10 mouse cellular contexts compared by ENCODE assay signal in the genomic region with DNA sequence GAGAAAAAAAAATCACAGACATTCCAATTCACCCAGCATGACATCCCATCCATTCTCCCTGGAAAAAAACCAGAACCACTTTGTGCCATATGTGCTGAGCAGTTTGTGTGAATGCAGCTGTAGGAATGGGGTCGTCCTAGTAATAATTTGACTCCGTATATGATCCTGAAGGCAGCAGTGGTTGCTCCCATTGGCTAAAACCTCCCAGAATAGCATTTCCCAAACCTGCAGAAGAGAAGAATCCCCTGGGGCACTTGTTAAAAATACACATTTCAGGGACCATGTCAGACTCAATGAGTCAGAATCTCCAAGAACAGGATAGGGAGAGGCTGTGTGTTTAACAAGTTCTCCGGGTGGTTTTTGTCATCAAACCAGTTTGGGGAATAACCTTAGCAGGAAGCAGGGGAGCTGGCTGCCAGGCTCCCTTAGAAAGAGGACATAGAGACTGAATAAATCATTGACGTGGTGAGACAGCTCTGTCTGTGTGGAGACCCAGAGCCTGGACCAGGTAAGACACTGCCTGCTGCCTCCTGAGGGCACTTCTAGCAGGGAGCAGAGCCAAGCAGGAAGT.
DNase-seq lines count a peak whose midpoint lies in the region; ATAC-seq and TF ChIP-seq lines count a peak whose summit lies in the region.
"Had no signal": no experiment of that assay in that cellular context is flagged by ENCODE, and none has a peak within 500 bp of the region (broad histone marks: within the 10 kb centered on the region; RNA-seq: fewer than 3 reads in every experiment).

No protein-coding gene starts in this region.

- ATAC-seq in intestine, embryonic 14.5 days (replicated peaks; ENCODE audit: low FRiP score, low TSS enrichment, low read depth) = peak; percentile 66
- ATAC-seq in intestine, postnatal 0 days = no peak
- peak; percentile 69 for ATAC-seq in limb, embryonic 15.5 days (ENCODE audit: insufficient number of reproducible peaks, low FRiP score, low TSS enrichment, low read depth)
- ATAC-seq in liver, postnatal 0 days = no peak
- ATAC-seq: inflammation-experienced regulatory T-cells, adult 6 months had no signal

- no peaks in the 10 kb centered on the region for H3K36me3 ChIP-seq in intestine, embryonic 14.5 days (ENCODE audit: control insufficient read depth, insufficient read depth, low read length)
- H3K36me3 ChIP-seq in intestine, postnatal 0 days (ENCODE audit: control insufficient read depth, insufficient read depth) = no peaks in the 10 kb centered on the region
- H3K36me3 ChIP-seq in ES-E14 (ENCODE audit: control insufficient read depth, insufficient read depth, low read length, poor library complexity, severe bottlenecking) = peaks cover 2% of the 10 kb centered on the region; the same call in 1 of the 2 replicates
- no peaks in the 10 kb centered on the region for H3K36me3 ChIP-seq in limb, embryonic 15.5 days
- H3K36me3 ChIP-seq in liver, postnatal 0 days (replicated peaks; ENCODE audit: insufficient read depth, low read length) = peaks cover 3% of the 10 kb centered on the region; the same call in 1 of the 2 replicates

- H3K4me3 ChIP-seq in intestine, embryonic 14.5 days (ENCODE audit: low read depth, low read length) = no peak overlapping the region
- no peak overlapping the region for H3K4me3 ChIP-seq in intestine, postnatal 0 days (ENCODE audit: low read depth, low read length)
- no peak overlapping the region for H3K4me3 ChIP-seq in ES-E14 (ENCODE audit: insufficient read depth in 1 of 2, low read depth in 1 of 2, low read length in 2 of 2, poor library complexity in 1 of 2, severe bottlenecking in 1 of 2)
- no peak overlapping the region for H3K4me3 ChIP-seq in limb, embryonic 15.5 days
- no peak overlapping the region for H3K4me3 ChIP-seq in liver, postnatal 0 days (ENCODE audit: low read depth, low read length)
- H3K4me3 ChIP-seq in gastrocnemius, adult 2 months = no peak overlapping the region

- TF ChIP-seq EP300 in liver, postnatal 0 days (IDR thresholded peaks at IDR 0.05; ENCODE audit: low read depth) = no peak

- peak overlapping the region; percentile 67 for H3K27ac ChIP-seq in intestine, embryonic 14.5 days (ENCODE audit: low read depth)
- H3K27ac ChIP-seq in intestine, postnatal 0 days (ENCODE audit: low read depth, low read length) = no peak overlapping the region
- H3K27ac ChIP-seq in ES-E14 (ENCODE audit: insufficient read depth, low read depth, low read length, poor library complexity, severe bottlenecking) = peak overlapping the region; percentile 66; the same call in 1 of the 2 replicates
- peak overlapping the region; percentile 39; the same call in 1 of the 2 replicates for H3K27ac ChIP-seq in limb, embryonic 15.5 days
- no peak overlapping the region for H3K27ac ChIP-seq in liver, postnatal 0 days (ENCODE audit: low read depth)
- H3K27ac ChIP-seq in gastrocnemius, adult 2 months = no peak overlapping the region

- no peaks in the 10 kb centered on the region for H3K27me3 ChIP-seq in intestine, embryonic 14.5 days (replicated peaks; ENCODE audit: control insufficient read depth, insufficient read depth, low read length)
- H3K27me3 ChIP-seq in intestine, postnatal 0 days (replicated peaks; ENCODE audit: control insufficient read depth, insufficient read depth, low read length) = no peaks in the 10 kb centered on the region
- no peaks in the 10 kb centered on the region for H3K27me3 ChIP-seq in limb, embryonic 15.5 days
- H3K27me3 ChIP-seq in liver, postnatal 0 days (ENCODE audit: insufficient read depth, low read length) = no peaks in the 10 kb centered on the region

- no peak for TF ChIP-seq CTCF in intestine, postnatal 0 days (IDR thresholded peaks at IDR 0.05; ENCODE audit: low read depth)
- no peak for TF ChIP-seq CTCF in liver, postnatal 0 days (IDR thresholded peaks at IDR 0.05; ENCODE audit: low read depth)
- no peak for TF ChIP-seq CTCF in gastrocnemius, adult 2 months (IDR thresholded peaks at IDR 0.05)

- no peaks in the 10 kb centered on the region for H3K9me3 ChIP-seq in intestine, embryonic 14.5 days (ENCODE audit: control insufficient read depth, low read length)
- no peaks in the 10 kb centered on the region for H3K9me3 ChIP-seq in intestine, postnatal 0 days (ENCODE audit: control insufficient read depth)
- H3K9me3 ChIP-seq in ES-E14 (ENCODE audit: control insufficient read depth, insufficient read depth, low read depth, low read length) = no peaks in the 10 kb centered on the region
- no peaks in the 10 kb centered on the region for H3K9me3 ChIP-seq in limb, embryonic 15.5 days
- no peaks in the 10 kb centered on the region for H3K9me3 ChIP-seq in liver, postnatal 0 days (ENCODE audit: low read length)

- peak; percentile 56 for DNase-seq in intestine, embryonic 14.5 days (ENCODE audit: low spot score)
- DNase-seq in ES-E14 (ENCODE audit: low read depth, low spot score) = no peak
- peak; percentile 67 for DNase-seq in brain, adult 2 months (ENCODE audit: low read depth, low spot score)
- DNase-seq in liver, postnatal 0 days = no peak
- no peak for DNase-seq in gastrocnemius, adult 2 months
- DNase-seq: adrenal gland, postnatal 10 days; thymus, postnatal 36 days had no signal

- intact Hi-C loops in gastrocnemius, adult 2 months (cut with DNase I) = no loop called here

- no peak overlapping the region for H3K9ac ChIP-seq in intestine, embryonic 14.5 days (ENCODE audit: low read length)
- H3K9ac ChIP-seq in intestine, postnatal 0 days (ENCODE audit: low read depth, low read length) = no peak overlapping the region
- H3K9ac ChIP-seq in ES-E14 (ENCODE audit: insufficient read depth, low read depth, low read length, poor library complexity, severe bottlenecking) = no peak overlapping the region
- no peak overlapping the region for H3K9ac ChIP-seq in limb, embryonic 15.5 days
- no peak overlapping the region for H3K9ac ChIP-seq in liver, postnatal 0 days (replicated peaks)

- H3K4me1 ChIP-seq in intestine, embryonic 14.5 days (replicated peaks; ENCODE audit: control insufficient read depth, insufficient read depth, low read length) = peaks cover 20% of the 10 kb centered on the region
- no peaks in the 10 kb centered on the region for H3K4me1 ChIP-seq in intestine, postnatal 0 days (replicated peaks; ENCODE audit: control insufficient read depth, insufficient read depth, low read length)
- no peaks in the 10 kb centered on the region for H3K4me1 ChIP-seq in ES-E14 (ENCODE audit: control insufficient read depth in 2 of 2, insufficient read depth in 2 of 2, low read length in 2 of 2, poor library complexity in 1 of 2)
- no peaks in the 10 kb centered on the region for H3K4me1 ChIP-seq in limb, embryonic 15.5 days
- H3K4me1 ChIP-seq in liver, postnatal 0 days (ENCODE audit: insufficient read depth) = no peaks in the 10 kb centered on the region

- in situ Hi-C loops in ES-E14 (cut with MboI; ENCODE audit: low sequenced_read_pairs in 2 of 2, unreplicated experiment in 2 of 2) = no loop called here

- 0 out of 2 replicates have a peak overlapping the region, but pooled peaks have one; percentile 15 for H3K4me2 ChIP-seq in intestine, embryonic 14.5 days (ENCODE audit: low read length)
- no peak overlapping the region for H3K4me2 ChIP-seq in intestine, postnatal 0 days (replicated peaks; ENCODE audit: low read depth)
- H3K4me2 ChIP-seq in limb, embryonic 15.5 days = no peak overlapping the region
- no peak overlapping the region for H3K4me2 ChIP-seq in liver, postnatal 0 days (ENCODE audit: low read depth, low read length)

- WGBS in intestine, embryonic 14.5 days = 17% methylated on average over 4 of the region's 4 CpGs
- WGBS in intestine, postnatal 0 days = 39% methylated on average over 4 of the region's 4 CpGs
- WGBS in limb, embryonic 15.5 days = 36% methylated on average over 4 of the region's 4 CpGs
- WGBS in liver, postnatal 0 days (ENCODE audit: insufficient replicate concordance) = 78% methylated on average over 4 of the region's 4 CpGs

TF ChIP-seq in ES-E14, 5 proteins besides CTCF, POLR2A, EP300 and RAD21:
- TF ChIP-seq ZC3H11A (IDR thresholded peaks at IDR 0.05; ENCODE audit: borderline replicate concordance, low read depth, low read length) (no peak), HCFC1 (IDR thresholded peaks at IDR 0.05; ENCODE audit: borderline replicate concordance, insufficient read depth, low read length) (no peak), MAFK (IDR thresholded peaks at IDR 0.05; ENCODE audit: insufficient read depth, low read depth, low read length) (no peak), ZNF384 (IDR thresholded peaks at IDR 0.05; ENCODE audit: low read depth, low read length) (no peak), CHD2 (IDR thresholded peaks at IDR 0.05; ENCODE audit: low read depth, low read length) (no peak)

Comparison
In these comparisons a context has a peak if more than half of its experiments do, and no peak if none do; other contexts are left out.
1. ATAC-seq: peak in intestine, embryonic 14.5 days (single experiment) and limb, embryonic 15.5 days (single experiment); none in intestine, postnatal 0 days (single experiment) and liver, postnatal 0 days (single experiment).
2. H3K27ac ChIP-seq: peak in intestine, embryonic 14.5 days (single experiment), ES-E14 (single experiment) and limb, embryonic 15.5 days (single experiment); none in intestine, postnatal 0 days (single experiment), liver, postnatal 0 days (single experiment) and gastrocnemius, adult 2 months (single experiment).
3. DNase-seq: peak in intestine, embryonic 14.5 days (single experiment) and brain, adult 2 months (single experiment); none in ES-E14 (single experiment), liver, postnatal 0 days (single experiment) and gastrocnemius, adult 2 months (single experiment).